Mouse (Mus musculus) c-Kit-positive CD71-positive TER-119-negative erythroid progenitor cells, embryonic 14.5 days (primary cell): ENCODE measurements around the gene Pde10a.
A peak's percentile ranks its signal among the peaks of the same experiment; 100 is the strongest.

Experiments
- DNase-seq: peaks from one replicate; pipeline ENCODE4 v3.0.0-alpha.2; 2013; ENCODE audit warnings: low read depth

The Pde10a gene

DNA sequence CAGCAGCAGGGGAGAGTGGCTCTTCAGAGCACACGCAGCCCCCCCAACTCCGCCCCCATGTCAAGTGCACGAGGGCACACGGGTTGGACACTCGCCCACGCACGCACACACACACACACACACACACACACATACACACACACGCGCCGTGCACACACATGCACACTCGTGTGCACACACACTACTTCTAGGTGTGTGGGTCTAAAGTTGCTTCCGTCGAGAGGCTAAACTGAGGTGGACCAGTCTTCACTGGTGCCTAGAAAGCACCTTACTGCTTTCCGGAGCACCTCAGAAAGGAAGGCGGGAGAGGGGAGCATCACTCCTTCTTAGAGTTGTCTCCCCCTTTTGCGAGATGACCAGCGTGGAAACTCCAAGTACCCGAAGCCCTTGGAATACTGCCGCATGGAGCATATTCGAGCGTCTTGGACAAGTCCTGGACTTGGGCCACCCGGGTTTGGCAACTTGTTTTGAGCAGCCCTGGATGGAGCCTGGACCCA lies at the start of gene Pde10a:
Gene Pde10a, plus strand, starts transcription at position 148 of the 497 bp plus-strand sequence.
- DNase-seq: no peak

DNA sequence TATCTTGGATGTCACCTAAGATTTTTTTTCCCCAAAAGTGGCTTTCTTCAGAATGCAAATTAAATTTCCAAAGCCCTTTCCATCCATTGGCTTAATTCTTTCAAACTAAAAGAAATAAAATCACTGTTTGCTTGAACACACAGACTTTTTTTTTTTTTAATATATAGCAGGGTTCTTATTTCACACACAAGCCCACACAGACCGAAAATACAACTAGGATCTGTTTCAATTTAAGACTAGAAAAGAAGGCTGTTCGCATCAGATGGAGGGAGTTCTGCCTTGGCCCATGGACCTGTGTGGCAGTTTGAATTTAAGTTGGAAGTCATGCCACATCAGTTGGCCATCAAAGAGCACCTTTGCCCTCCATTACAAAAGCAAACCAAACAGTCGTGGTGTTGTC lies 46.6 kb upstream of the Pde10a start:
- DNase-seq: no peak

- DNase-seq: no peak
Observed at GRCm38 (mm10) chr17:8479493-8480128, 45.6 kb upstream of the Pde10a start.

DNA sequence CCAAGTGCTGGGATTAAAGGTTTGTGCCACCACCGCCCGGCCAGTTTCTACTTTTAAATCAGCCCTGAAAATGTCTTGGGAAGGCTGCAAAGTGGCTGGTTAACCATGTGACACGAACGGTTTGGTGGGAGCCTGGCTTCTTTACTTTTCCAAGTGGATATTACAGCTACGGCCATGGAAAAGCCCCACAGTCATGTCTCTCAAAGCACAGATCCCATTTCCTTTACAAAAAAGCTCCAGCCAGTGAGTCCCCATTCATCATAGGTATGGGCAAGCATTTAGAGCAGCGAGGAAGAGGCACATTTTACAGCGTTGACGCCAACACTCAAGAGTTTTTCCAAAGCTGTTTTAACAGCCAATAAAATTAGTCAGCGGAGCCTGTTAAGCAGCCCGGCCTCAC lies 43.4 kb upstream of the Pde10a start:
- no peak for DNase-seq

DNA sequence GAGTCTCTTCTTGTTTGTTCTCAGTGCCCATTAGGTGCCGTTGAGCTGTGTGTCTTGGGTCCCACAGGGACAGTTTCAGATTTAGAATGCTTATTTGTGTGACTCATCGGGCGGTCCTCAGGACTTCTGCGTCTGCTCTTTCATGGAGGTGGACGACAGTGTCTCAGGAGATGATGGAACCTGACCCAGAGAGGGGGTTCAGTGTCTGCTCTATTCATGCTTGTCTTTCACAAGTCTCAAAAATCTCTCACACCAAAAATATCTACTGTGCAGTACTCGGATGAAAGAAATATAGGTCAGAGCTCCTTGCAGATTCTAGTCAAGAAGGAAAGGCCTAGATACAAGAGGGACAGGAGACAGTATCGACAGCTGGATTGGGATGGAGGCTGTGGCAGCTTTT lies 42.3 kb upstream of the Pde10a start:
- DNase-seq: no peak

GRCm38 (mm10) chr17:8484246-8484645 lies 40.9 kb upstream of the Pde10a start:
- no peak for DNase-seq

DNA sequence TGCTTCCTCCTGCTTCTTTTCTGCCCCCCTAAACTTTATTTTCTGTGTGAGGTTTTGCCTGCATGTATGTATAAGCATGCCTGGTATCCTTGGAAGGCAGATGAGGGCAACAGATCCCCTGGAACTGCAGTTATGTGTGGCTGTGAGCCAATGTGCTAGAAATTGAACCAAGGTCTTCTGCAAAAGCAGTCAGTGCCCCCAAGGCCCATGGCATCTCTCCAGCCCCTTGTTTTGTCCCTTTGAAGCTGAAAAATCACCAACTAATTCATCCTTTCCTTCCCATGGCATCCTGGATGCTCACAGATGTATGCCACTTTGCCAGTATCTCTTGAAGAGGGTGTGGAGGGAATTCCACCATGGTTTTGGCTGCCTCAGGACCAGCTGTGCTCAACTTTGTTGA lies 40.0 kb upstream of the Pde10a start:
- no peak for DNase-seq

GRCm38 (mm10) chr17:8487824-8488223 lies 37.3 kb upstream of the Pde10a start:
- no peak for DNase-seq

- DNase-seq: no peak
Observed at GRCm38 (mm10) chr17:8490971-8491370, 34.2 kb upstream of the Pde10a start.

- no peak for DNase-seq
Observed at GRCm38 (mm10) chr17:8493461-8493860, 31.7 kb upstream of the Pde10a start.

GRCm38 (mm10) chr17:8498151-8498550 lies 27.0 kb upstream of the Pde10a start:
- DNase-seq: no peak

- no peak for DNase-seq
Observed at GRCm38 (mm10) chr17:8498655-8499054, 26.5 kb upstream of the Pde10a start.

GRCm38 (mm10) chr17:8499564-8500117 lies 25.5 kb upstream of the Pde10a start:
- DNase-seq: no peak

DNA sequence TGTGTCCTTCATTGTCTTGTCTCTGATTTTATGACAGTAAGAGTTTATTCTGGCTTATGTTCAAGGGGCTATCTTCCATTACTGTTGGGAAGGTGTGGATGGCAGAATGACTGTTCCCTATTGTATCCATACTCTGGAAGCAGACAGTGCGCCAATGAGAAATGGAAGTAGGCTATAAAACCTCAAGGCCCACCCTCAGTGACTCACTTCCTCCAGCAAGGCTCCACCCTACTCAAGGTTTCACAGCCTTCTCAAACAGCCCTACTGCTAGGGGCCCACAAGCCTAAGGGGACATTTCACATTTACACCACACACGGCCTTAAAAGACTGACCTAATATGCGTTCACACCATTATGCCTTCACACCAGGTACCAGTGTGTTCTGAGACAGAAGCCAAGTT lies 20.8 kb upstream of the Pde10a start:
- DNase-seq: no peak

DNA sequence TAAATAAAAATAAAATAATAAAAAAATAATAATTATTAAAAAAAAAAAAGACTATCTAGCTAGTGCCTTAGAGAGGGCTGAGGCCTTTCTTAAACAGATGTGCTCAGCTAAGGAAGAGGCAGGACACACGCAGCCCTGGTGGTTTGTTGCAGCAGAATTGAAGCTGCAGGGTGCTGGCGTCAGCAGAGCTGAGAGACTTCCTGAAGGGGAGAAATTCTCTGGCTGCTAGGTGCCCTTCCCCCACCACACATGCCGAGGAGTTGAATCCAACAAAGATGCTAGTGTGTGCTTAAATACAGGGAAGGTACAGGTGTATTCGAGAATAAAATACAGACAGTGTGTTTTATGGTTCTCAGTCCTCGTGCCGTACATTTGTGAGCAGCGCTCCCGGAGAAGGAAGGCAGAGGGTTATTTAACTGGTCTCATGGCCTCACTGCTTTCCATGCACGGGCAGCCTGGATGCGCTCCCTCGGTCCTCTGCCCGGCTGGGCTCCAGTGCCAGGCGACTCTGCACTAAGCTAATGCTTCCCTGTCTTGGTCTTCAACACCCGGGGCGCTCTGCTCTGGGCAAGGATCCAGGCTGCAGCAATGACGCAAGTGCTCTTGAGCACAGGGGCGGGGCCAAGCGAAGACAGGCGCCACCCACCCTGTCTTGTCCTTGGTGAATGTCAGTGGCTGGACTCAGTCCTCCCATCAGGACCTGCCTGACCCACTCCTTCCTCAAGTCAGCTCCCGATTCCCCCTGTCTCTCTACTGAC lies 19.3 kb upstream of the Pde10a start:
- peak; percentile 11 for DNase-seq

DNA sequence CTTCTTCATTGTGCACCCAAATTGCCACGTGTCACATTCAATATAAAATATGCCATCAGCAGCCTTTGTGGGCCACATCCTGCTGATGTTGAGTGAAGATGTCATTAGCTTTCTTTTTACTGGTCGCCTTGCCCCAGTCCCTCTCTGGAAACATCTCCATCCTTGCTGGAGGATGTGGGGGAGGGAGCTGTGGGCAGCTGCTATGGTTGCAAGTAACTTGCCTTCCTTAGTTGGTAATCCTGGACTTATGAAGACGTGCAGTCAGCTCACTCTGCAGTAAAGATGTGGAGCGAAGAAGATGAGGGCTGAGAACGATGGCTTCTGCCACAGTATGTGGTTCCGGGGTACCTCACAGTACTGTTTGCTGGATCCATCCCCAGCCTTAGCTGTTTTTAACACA lies 18.4 kb upstream of the Pde10a start:
- DNase-seq: no peak

GRCm38 (mm10) chr17:8507654-8508053 lies 17.5 kb upstream of the Pde10a start:
- DNase-seq: no peak

DNA sequence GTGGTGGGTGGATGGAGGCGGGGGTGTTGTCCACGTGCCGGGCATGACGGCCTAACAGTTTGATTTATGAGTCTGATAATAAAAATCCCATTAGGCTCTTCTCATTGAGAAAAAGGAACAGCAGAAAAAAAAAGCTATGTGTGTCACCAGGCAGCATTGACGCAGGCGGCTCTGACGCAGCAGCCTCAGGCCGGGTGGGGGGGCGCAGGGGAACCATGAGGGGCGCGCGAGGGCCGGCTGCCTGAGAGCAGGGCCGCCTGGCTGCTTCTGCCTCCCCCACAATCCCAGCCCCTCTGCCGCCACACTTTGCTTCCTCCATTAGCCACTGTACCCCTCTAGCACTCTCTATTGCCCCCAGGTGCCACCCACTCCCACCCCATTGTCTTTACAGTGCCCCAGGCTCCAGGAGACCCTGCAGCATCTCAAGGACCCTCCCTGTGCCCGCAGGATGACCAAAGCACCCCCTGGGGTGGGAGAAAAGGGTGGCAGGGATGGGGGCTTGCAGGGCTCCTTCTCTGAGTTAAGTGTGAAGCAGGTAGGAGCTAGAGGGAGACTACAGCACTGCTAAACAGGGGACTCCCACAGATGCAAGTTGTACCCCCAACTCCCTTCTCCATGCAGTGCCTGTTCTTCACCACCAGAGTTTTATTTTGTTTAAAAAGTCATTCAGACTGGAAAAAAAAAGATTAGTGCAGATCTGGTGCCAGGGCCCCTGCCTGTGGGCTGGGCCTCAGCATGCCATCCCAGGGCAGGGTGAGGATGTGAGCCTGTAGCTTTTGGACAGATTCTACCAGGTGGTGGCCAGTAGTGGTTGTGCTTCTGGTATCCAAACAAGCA lies 16.6 kb upstream of the Pde10a start:
- DNase-seq: no peak

DNA sequence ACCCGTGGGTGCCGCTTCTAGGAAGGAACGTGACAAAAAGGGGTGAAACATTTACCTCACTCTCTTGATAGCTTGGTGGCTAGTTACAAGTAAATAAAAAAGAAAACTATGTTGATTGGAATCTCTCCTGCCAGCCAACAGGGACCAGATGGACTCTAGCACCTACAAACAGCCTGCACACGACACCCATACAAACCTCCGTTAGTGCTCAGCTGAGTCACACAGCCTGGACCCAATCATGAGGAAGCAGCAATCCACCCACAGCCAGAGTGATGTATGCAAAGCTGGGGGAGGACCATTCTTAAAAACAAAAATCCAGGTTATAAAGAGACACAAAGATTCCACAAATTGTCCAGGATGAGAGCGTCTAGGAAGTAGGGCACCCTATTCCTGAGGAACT lies 9.2 kb upstream of the Pde10a start:
- DNase-seq: no peak

GRCm38 (mm10) chr17:8523986-8524385 lies 1.2 kb upstream of the Pde10a start:
- DNase-seq: no peak

- DNase-seq: no peak
Observed at GRCm38 (mm10) chr17:8524387-8525165, 596 bp upstream of the Pde10a start.
